Mouse (Mus musculus): ENCODE measurements around the gene Ext2.
A peak's percentile ranks its signal among the peaks of the same experiment; 100 is the strongest.

Ext2 gene

DNA sequence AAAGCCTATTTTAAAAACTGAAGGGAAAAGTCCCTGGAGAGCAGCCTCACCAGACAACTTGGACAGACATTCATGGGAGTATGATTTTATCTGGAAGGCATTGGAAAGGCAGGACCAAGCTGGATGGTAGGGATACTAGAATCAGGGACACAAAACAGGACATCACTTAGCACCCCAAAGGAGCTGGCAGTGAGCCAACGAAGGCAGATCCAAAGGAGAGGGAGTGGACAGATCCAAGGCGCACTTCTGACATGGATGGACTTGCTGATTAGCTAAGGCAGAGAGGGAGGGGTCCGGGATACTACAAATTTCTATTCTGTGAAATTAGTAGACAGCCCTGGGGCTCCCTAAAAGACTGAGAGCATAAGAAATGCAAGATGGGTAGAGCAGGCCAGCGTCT is 16.8 kb downstream of the Ext2 start:
- DNase-seq: no peak

DNA sequence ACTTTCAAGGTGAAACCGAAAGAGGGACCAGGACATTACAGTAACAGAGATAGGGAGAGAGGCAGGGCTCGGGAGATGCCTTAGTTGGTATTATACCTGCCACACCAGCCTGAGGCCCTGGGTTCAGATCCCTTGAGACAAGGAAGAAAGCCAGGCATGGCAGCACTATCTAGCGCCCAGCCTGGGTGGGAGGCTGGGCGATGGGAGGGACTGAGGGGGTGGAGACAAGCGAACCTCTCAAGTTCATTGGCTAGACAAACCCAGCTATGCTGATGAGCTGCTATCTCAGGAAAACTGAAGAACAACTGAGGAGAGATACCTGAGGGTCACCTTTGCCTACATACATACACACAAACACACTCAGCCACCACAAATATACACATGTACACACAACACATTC is 17.3 kb downstream of the Ext2 start:
- no peak for DNase-seq

DNA sequence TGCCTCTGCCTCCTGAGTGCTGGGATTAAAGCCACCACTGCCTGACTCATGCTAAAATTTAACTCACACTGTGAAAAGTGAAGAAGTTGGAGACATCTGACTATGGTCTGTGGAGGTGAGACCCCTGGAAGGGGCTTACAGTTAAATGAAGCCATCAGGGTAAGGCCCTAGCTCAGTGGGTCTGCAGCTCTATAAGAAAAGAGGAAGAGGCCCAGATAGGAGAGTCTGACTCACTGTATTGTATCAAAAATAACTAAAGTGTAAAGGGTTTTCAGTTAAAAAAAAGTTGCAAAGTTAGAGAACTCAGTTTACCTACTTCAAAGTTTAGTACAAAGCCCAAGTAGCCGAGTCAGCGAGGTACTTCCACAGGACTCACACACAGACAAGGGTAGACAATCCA is 19.4 kb downstream of the Ext2 start:
- DNase-seq: no peak

DNA sequence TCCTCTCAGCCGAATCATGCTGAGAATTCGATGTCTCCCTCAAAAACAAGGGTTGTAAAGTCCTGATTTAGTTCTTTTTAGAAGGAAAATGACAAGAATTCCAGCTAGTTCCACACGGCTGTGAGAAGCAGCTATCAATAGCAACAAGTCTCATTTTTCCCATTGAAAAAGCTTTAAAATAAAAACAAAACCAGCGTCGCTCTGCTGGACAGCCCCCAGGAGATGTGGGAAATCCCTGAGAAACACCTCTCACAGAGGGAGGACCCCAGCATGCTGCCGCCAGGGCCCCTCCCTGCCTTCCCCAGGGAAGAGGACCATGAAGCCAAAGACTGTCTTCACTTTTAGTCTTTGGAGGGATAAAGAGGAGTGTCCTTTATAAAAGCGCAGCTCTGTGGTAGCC is 21.3 kb downstream of the Ext2 start:
- DNase-seq: no peak

DNA sequence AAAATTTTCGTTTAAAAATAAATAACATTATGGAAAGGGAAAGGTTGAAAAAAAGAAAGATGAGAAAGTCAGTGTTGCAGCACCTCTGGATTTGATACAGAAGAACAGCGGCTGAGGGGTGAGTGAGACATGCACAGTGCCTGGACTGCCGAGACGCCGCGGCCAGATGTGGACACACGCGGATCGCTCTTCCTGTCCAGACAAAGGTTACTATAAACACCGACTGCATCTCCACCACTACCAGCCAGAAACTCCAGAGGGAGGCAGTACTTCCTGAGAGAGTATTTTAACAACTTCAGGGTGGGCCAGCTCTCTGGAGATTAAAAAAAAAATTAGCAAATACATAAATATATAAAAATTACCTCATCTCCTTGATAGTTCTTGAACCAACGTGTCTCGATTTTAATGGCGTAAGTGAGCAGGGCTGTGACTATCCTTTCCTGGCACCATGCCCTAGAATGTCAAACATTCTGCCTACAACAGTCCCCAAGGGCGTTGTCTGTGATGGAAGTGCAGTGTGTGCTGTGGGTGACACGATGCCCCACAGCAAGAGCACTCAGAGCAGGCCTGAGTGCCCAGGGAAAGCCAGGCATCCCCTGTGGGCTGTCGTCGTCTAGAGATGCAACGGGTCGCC is 25.1 kb downstream of the Ext2 start:
- no peak for DNase-seq

DNA sequence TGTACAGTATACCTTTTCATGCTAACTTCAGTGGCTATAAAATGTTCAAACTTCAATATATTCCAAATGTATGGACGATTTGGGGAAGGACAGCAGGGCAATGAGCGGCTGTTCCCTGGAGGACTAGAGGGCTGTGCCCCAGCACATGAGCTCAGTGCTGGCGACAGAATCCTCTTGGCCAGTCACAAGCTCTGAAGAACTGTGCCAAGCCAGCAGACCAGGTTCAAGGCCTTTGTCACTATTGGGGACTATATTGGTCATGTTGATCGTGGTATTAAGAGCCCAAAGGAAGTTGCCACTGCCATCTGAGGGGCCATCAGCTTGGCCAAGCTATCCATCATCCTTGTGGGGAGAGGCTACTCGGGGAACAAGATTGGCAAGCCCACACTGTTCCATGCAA is 28.0 kb downstream of the Ext2 start:
- no peak for DNase-seq

DNA sequence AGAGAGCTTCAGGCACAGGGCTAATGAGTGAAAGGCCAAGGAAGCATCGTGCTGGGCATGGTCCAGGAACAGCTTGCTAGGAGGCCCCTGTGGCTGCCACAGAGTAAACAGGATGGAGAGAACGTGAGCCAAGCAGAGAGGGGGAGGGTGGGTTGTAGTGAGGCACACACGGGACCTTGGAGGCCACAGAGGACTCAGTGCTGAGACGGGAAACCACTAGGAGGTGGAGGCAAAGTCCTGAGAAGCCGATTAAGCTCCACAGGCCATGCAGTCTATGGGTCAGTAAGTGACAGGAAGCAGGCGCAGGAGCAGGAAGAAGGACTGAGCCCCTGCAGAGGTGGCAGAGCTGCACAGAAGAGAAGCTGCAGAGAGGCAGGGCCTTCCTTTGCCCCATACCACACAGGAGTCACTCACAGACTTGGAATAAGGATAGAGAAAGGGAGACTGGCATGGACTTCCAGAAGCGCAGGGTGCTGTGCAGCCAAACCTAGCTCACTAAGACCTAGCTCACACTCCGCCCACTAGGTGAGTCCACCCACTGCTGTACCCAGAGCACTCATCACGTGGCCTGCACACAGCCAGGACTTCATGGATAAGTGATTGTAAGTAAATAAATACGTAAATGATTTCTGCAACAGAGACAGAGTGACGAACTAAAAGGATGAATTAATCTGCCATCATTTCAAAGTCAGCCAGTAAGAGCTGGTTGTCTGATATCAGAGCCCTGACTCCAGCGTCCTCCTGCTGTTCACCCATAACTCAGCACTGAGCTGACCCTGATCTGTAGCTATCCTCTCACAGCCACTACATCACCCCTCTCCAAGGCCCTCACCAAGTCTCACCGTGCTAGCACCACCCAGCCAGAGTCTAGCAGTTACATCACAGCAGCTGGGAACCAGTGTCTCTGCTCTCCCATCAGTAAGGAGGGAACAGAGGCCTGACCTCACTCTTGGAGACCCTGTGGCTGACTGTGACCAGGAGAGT is 30.6 kb downstream of the Ext2 start:
- no peak for DNase-seq

DNA sequence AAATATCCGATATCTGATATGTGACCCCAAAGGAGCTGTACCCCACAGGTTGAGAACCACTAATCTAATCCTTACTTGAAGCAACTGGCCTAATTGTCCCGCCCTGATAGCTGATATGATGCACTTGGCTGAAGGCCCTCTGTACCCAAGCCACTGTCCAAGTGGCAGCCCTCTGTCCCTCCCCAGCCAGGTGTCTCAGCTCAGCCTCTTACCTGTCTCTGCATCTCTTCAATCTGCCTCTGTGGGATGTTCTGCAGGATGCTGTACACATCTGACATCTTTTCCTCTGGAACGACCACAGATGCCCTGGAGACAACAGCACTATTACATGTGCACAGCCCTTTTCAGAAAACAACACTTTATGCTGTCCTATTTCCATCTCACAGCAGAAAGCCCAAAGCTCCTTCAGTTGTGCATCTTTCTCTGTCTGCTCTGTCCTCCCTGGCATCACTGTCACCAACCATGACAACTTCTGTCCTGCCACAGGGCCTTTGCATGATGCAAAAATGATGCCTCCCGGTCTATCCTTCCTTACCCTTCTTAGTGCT is 31.5 kb downstream of the Ext2 start:
- DNase-seq: no peak

DNA sequence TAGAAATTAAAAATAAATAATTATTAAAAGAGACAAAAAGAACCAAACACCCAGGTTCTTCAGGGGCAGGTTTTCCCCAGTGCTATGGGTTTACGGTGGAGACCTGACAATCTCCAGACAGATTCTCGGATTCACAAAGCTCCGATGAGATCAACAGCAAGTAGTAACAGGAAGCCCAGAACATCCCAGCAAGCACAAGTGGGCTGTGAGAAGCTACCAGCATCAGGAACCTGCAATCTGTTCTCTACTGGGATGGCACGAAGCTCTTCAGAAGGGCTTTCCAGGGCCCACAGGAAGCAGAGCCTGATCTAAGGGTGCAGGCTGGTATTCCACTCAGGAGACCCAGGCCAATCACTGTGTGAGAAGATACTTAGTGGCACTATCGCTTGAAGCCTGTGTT is 33.8 kb downstream of the Ext2 start:
- DNase-seq: no peak

DNA sequence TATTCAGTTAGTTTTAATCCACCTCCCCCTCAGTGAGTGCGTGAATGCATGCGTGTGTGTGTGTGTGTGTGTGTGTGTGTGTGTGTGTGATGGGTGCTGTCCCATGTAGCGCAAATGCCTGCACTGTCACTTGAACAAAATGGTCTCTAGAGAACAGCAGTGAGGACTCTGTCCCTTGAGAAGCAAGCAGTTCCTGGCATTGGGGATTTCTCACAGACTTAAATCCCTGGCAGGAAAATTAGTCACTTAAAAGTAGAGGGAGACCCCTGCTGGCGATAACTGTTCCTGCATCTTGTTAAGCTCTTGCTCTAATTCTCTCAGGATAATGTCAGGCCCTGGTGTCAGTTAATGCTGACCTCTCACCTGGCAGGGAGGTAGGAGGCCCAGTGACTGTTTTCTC is 36.2 kb downstream of the Ext2 start:
- peak in 1 of 2 experiments; percentile 15 for DNase-seq

DNA sequence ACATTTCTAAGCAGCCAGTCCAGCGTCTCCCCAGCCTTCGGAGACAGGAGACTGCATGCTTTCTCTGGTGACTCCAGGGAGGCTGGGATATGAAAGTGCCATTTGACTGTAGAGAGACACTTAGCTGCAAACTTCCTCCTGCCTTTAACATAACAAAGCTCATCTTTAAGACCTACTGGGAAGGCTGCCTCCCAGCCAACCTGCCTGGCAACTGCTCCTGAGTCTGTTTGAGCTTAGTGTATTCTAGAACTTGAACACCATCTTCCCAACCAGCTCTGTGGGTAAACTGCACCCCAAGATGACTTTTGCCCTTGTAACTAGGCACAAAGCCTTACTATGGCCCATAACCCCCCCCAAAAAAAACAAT is 37.0 kb downstream of the Ext2 start:
- DNase-seq: no peak

DNA sequence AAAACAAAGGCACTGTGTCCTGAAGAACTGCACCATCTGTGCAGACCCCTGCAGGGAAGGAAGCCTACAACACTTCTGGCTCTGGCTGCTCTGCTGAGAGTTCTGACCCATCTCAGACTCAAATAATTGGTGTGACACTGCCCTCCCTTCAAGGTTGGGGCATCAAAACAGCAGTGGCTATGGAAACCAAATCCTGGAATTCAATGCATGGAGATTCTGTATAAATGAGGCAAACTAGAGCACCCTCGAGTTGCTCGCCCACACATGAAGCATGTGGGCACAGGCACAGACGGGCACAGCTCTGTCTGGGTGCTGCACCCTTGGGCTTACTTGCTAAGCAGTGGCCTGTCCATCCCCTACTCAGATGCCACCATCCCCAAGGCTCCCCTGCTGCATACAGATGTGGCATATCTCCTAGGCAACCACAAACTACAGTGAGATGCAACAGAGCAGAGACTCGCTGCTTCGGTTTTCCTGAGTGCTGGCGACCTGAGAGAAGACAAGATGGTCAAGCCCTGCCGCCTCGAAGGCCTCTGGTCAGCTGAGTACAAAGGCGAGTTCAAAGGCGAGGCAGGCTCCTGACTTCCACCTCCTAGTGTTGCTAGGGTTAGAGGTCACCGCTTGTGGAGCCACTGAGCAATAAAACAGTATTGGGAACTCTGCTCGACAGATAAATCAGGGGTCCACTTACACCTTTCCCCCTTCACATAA is 37.5 kb downstream of the Ext2 start:
- no peak for DNase-seq

DNA sequence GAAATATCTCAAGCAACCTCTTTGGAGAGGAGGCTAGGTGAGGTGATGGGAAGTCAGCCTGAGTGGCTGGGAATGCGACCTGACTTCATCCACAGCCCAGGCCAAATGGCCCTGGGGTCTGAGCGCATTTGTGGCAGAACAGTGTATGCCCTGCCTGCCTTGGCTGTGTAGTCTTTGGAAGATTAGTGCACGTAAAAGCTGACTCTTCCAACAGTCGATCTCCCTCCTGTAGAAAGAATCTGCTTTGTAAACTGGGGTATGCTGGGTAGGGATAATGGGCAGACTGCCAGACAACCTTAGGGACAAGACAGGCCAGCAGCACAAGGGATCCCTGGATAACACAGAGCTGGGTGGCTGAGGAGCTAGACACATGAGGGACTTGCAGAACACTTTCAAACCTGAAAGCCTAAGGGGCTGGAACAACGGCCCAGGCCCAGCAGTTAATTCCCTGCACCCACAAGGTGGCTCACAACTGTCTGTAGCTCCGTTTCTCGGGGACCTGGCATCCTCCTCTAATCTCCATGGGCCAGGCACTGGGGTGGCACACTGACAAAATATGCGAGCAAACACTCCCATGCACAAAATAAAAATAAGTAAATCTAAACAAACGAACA is 38.3 kb downstream of the Ext2 start:
- DNase-seq: no peak

DNA sequence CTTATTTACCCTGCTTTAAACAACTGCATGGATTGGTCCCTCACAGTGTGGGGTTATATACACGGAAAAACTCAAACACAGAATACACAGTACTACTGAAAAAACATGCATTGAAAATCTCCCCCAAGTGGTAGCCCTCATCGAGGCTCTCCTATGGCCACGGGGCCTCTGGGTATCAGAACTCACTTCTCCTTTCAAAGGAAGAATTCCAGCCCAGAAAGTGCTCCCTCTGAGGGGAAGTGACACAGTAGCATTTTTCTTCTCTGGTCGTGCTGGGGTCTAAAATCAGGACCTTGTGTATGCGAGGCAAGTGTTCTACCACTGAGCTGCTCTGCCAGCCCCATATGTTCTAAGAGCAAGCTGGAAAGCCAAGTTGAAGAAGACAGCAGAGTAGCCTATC is 39.7 kb downstream of the Ext2 start:
- DNase-seq: no peak

DNA sequence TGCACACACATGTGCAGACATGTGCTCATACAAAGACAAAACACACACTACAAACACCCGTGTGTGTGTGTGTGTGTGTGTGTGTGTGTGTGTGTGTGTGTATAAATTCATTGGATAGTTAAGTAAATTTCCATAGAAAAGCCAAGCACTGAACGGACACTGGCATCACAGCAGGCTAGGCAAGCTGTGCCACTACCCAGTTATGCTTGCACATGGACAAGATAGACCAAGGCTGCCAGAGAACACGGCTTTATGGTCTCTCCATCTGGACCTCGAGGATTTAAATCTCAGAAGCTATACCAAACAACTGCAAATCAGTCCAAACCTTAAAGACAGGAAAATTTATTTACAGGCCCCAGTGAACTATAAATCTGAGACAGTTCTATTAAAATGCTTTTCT is 40.2 kb downstream of the Ext2 start:
- no peak for DNase-seq

DNA sequence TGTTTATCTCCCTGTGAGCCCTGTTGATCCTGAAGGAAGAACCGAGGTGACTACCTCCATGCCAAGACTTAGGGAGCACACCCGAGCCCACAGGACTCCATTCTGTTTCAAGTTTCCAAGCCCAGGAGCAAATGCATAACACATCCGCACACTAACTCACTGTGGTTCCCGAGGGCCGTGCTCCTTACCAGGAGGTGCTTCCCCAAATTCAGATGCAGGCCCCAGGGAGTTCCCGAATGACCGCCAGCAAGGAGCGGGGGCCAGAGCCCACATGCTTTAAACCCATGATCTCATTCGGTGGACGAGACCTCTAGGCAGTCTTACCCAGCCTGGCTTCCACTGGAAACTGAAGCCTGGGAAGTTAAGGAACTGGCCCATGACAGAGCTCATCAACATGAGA is 41.8 kb downstream of the Ext2 start:
- DNase-seq: no peak

DNA sequence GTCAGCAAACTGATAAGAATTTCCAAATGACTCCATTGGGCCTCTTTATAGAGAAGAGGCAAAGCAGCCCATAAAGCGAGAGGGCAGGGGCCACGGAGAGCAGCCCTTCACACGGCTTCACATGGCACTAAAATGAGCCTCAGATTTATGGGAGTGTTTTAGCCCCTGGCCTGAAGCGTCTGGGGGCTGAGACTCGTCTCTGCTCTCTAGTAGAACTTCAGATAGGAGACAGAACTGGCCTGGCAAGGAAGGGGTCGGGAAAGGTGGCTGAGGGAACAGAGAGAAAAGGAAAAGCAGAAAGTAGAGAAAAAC is 42.5 kb downstream of the Ext2 start:
- DNase-seq: no peak

DNA sequence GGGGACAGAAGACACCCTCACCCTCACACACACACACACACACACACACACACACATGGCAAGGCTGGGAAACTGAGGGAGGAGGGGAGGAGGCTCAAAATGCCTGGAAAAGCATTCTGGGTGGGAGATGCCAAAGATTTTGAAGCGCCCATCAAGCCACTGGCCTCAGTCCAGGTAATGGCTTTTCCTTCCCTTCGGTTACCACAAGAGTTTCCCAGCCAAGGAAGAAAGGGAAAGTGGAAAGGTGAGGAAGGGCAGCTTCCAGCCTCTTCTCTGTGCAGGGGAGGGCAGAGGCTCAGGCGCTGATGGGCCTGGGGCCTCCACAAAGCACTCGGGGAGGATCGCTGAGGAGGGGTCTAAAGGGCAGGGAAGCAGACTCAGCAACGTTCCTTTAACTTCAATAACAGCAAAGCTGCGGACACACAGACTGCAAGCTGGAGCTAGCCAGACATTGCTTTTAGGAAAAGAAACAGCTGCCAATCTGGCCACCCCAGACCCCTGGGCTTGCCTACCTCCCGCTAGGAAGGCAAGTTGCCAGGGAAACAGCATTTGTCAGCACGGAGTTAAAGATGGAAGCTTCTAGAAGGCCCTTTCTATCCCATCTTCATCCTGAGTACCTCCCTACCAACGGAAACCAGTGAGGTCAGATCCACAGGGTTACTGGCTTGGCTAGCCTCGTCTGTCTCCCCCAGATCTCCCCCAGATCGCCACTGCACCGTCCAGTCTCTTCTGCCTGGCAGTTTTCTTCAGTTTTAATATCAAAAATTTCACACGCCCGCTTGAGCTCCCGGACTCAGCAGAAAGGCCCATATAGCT is 43.1 kb downstream of the Ext2 start:
- DNase-seq: no peak

DNA sequence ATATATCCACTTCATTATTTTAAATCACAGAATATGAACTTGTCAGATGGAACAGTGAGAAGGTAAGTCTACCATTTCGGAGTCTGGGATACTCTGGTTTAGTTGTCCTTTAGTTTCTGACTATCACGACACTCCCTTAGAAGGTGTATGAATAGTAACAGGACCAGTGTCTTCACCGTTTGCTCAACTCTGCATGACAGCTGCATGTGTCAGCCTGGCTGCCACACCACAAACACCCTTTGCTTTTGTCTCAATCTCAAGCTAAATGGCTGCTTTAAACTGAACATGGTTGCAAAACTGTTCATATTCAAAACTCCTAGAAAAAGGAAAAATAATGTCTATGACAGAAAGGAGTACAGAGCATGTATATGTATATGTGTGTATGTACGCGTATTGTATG is 43.8 kb downstream of the Ext2 start:
- DNase-seq: no peak

DNA sequence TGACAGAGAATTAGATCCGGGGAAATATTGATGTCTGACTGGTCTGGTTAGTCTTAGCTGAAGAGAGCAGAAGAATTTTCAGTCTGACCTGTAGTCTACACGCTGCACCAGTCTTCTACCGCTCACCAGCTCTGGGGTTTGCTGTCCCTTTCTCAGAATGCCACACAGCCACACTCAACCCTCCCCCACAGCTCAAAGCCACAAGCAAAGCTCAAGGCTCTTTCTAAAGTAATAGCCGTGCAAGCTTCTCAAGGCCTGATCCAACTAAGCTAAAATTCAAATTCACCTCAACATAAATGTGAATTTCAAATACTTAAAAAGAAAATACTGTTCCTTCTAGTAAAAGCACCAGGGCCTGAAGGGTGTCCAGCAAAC is 45.3 kb downstream of the Ext2 start:
- DNase-seq: no peak

DNA sequence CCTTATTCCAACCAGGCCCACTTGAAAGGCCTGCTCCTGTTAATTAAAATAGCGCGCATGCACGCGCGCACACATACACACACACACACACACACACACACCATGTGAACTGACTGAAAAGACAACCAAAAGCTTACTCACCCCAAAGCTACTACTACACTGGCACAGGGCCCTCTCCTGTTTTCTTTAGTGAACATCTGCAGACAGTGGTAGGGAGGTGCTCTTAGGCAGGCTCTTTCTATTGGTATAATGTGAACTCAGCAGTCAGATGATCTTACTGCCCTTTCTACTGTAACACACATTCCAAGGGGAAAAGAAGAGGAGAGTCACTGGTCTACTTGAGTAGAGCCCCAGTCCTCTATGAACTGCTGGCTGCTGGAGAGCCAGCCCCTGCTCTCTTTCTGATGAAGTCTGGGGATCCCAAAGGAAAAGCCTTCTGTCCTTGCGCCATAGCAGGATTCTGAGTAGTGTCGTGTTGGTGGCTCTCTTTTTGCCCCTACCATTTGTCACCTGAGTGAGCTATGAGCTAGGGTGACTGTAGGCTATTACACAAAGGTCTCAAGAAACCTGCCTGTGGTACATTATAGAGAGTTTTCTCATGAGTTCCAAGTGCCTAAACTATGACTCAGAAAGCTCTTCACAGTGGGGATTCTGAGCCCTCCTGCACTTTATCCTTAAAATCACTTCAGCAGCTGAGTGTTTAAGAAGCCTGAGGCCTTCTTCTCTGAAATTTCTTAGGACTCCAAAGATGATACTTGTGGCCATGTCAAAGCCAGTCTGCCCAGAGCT is 45.9 kb downstream of the Ext2 start:
- no peak for DNase-seq

DNA sequence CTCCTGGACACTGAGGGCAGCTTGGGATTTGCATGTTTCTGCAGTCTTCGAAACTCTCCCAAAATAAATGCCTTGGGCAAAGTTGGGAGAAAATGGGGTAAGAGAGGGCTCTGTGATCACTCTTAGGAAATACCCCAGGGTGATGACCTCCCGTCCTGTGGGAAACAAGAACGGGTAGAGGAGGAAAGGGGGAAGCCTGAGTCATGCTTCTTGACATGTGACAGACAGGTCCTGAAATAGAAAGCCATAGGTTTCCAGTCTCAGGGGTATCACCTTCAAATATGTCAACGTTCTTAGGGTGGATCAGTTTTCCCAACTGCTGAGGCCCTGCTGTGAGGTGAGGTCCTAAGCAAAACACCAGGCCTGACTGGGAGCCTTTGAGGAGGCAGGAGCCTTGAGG is 46.9 kb downstream of the Ext2 start:
- no peak for DNase-seq

All from thymus, adult 18-20 months (tissue).